Mouse (Mus musculus): Measurements from ENCODE around the gene Banf2. TPM values are rescaled to one million over a fixed set of nuclear protein-coding genes. Genes with fewer than 3 reads are reported as not detected.

Banf2 gene
- total RNA-seq (2021), result not detected
- long read RNA-seq, experiment 1, result 0 reads
- long read RNA-seq, experiment 2, result 0 reads

- no peak for DNase-seq (ENCODE audit: low spot score in 2 of 2)
These were observed at the start of gene Banf2 for GRCm38 (mm10) chr2:144032664-144033063. TSS of gene Banf2 (plus strand) at chr2:144033059.

GRCm38 (mm10) chr2:143983482-143983881 lies 49.4 kb upstream of the Banf2 start:
- no peak for DNase-seq (ENCODE audit: low spot score in 2 of 2)

GRCm38 (mm10) chr2:143987485-143987884 lies 45.4 kb upstream of the Banf2 start:
- no peak for DNase-seq (ENCODE audit: low spot score in 2 of 2)

- DNase-seq (ENCODE audit: low spot score in 2 of 2), result no peak
These were observed 44.8 kb upstream of the Banf2 start for GRCm38 (mm10) chr2:143988016-143988415.

GRCm38 (mm10) chr2:143990997-143991396 lies 41.9 kb upstream of the Banf2 start:
- DNase-seq (ENCODE audit: low spot score in 2 of 2), result no peak

- no peak for DNase-seq (ENCODE audit: low spot score in 2 of 2)
These were observed 40.7 kb upstream of the Banf2 start for GRCm38 (mm10) chr2:143991964-143992672.

GRCm38 (mm10) chr2:143992977-143993376 lies 39.9 kb upstream of the Banf2 start:
- no peak for DNase-seq (ENCODE audit: low spot score in 2 of 2)

GRCm38 (mm10) chr2:144002229-144002984 lies 30.5 kb upstream of the Banf2 start:
- DNase-seq (ENCODE audit: low spot score in 2 of 2), result no peak

GRCm38 (mm10) chr2:144003544-144003943 lies 29.3 kb upstream of the Banf2 start:
- no peak for DNase-seq (ENCODE audit: low spot score in 2 of 2)

- no peak for DNase-seq (ENCODE audit: low spot score in 2 of 2)
These were observed 27.5 kb upstream of the Banf2 start for GRCm38 (mm10) chr2:144005166-144005955.

GRCm38 (mm10) chr2:144006686-144007085 lies 26.2 kb upstream of the Banf2 start:
- no peak for DNase-seq (ENCODE audit: low spot score in 2 of 2)

- DNase-seq (ENCODE audit: low spot score in 2 of 2), result no peak
These were observed 25.6 kb upstream of the Banf2 start for GRCm38 (mm10) chr2:144007211-144007610.

- DNase-seq (ENCODE audit: low spot score in 2 of 2), result no peak
These were observed 23.8 kb upstream of the Banf2 start for GRCm38 (mm10) chr2:144009081-144009480.

GRCm38 (mm10) chr2:144009551-144010281 lies 23.1 kb upstream of the Banf2 start:
- DNase-seq (ENCODE audit: low spot score in 2 of 2), result peak in 1 of 2 experiments; percentile 21

- peak; percentile 76 to 87 for DNase-seq (ENCODE audit: low spot score in 2 of 2)
These were observed 22.4 kb upstream of the Banf2 start for GRCm38 (mm10) chr2:144010282-144011044.

- DNase-seq (ENCODE audit: low spot score in 2 of 2), result peak; percentile 97 to 98
These were observed 21.7 kb upstream of the Banf2 start, which contains the start of gene Rrbp1 for GRCm38 (mm10) chr2:144011080-144011551. TSS of gene Rrbp1 (minus strand) at chr2:144011263.

- no peak for DNase-seq (ENCODE audit: low spot score in 2 of 2)
These were observed 18.8 kb upstream of the Banf2 start for GRCm38 (mm10) chr2:144014051-144014450.

- DNase-seq (ENCODE audit: low spot score in 2 of 2), result no peak
These were observed 18.4 kb upstream of the Banf2 start for GRCm38 (mm10) chr2:144014481-144014880.

- DNase-seq (ENCODE audit: low spot score in 2 of 2), result no peak
These were observed 17.0 kb upstream of the Banf2 start for GRCm38 (mm10) chr2:144015861-144016260.

- DNase-seq (ENCODE audit: low spot score in 2 of 2), result no peak
These were observed 12.9 kb upstream of the Banf2 start for GRCm38 (mm10) chr2:144019971-144020370.

Data from gastrocnemius, postnatal 4 days (tissue).